23 mouse cellular contexts compared by ENCODE assay signal in genomic region chr7:131184339-131184738, GRCm38 (mm10). TPM values are rescaled to one million over a fixed set of nuclear protein-coding genes. Genes with fewer than 3 reads are reported as not detected.
"Had no signal": no experiment of that assay in that cellular context is flagged by ENCODE, and none has a peak within 500 bp of the region (broad histone marks: within the 10 kb centered on the region; RNA-seq: fewer than 3 reads in every experiment).

No protein-coding gene starts in this region.

- H3K9me3 ChIP-seq: limb, embryonic 15.5 days; liver, embryonic 12.5 days; midbrain, embryonic 10.5 days; neural tube, embryonic 15.5 days had no signal

- H3K27ac ChIP-seq: left cerebral cortex, adult 2 months; limb, embryonic 15.5 days; liver, embryonic 12.5 days; midbrain, embryonic 10.5 days; neural tube, embryonic 15.5 days had no signal

- H3K9ac ChIP-seq: limb, embryonic 15.5 days; liver, embryonic 12.5 days; neural tube, embryonic 15.5 days had no signal

- H3K4me3 ChIP-seq: left cerebral cortex, adult 2 months; limb, embryonic 15.5 days; liver, embryonic 12.5 days; midbrain, embryonic 10.5 days; myocyte; neural tube, embryonic 15.5 days had no signal

- H3K4me1 ChIP-seq: limb, embryonic 15.5 days; liver, embryonic 12.5 days; midbrain, embryonic 10.5 days; neural tube, embryonic 15.5 days had no signal

- ATAC-seq: intestine, postnatal 0 days; liver, embryonic 12.5 days had no signal

- H3K4me2 ChIP-seq: limb, embryonic 15.5 days; liver, embryonic 12.5 days; neural tube, embryonic 15.5 days had no signal

- H3K36me3 ChIP-seq: limb, embryonic 15.5 days; liver, embryonic 12.5 days; midbrain, embryonic 10.5 days; neural tube, embryonic 15.5 days had no signal

- H3K27me3 ChIP-seq: limb, embryonic 15.5 days; liver, embryonic 12.5 days; neural tube, embryonic 15.5 days had no signal

- DNase-seq: lung, postnatal 10 days; lung, postnatal 4 days; midbrain, embryonic 14.5 days; right cerebral cortex, postnatal 4 days; spleen, adult 18-20 months; thymus, adult 2 months; thymus, postnatal 25 days had no signal

RNA-seq across cellular contexts. Expression of gene 5430419D17Rik, which starts 10.1 kb away (rescaled TPM):
- total RNA-seq: layer of hippocampus, postnatal 25 days; left cerebral cortex, adult 2 months; left cerebral cortex, postnatal 14 days; megakaryocyte, adult 5-6 weeks had no signal
- polyA plus RNA-seq: intestine, postnatal 0 days; kidney, embryonic 16.5 days; limb, embryonic 11.5 days; liver, embryonic 12.5 days; liver, embryonic 16.5 days; midbrain, embryonic 10.5 days; midbrain, embryonic 14.5 days; neural tube, embryonic 11.5 days; neural tube, embryonic 15.5 days; stomach, embryonic 14.5 days; urinary bladder, adult 2 months had no signal

RNA-seq across cellular contexts. Expression of gene 4933402N03Rik, which starts 38.2 kb away (rescaled TPM):
- total RNA-seq: layer of hippocampus, postnatal 25 days; left cerebral cortex, adult 2 months; left cerebral cortex, postnatal 14 days; megakaryocyte, adult 5-6 weeks had no signal
- polyA plus RNA-seq: intestine, postnatal 0 days; kidney, embryonic 16.5 days; limb, embryonic 11.5 days; limb, embryonic 15.5 days; liver, embryonic 12.5 days; liver, embryonic 16.5 days; midbrain, embryonic 10.5 days; midbrain, embryonic 14.5 days; myocyte; neural tube, embryonic 11.5 days; neural tube, embryonic 15.5 days; stomach, embryonic 14.5 days; thymus, adult 2 months; urinary bladder, adult 2 months had no signal
